In the genomic region with DNA sequence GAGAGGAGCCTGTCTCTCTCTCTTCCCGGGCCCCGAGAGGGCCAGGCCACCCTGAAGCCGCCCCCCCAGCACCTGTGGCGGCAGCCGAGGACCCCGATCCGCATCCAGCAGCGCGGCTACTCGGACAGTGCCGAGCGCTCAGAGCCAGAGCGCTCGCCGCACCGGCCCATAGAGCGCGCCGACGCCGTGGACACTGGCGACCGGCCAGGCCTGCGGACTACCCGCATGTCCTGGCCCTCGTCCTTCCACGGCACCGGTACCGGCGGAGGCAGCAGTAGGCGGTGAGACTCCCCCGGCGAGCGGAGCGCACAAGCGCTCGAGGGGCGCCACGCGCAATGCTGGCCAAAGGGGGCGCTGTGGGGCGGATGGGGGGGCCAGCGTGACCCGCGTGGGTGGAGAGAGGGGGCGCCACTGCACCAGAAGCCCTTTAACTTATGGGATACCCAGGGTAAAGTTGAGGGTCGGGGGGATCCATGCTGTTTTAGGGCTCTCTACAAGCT, we compare ENCODE assay signal across 8 mouse cellular contexts. TPM values are rescaled to one million over a fixed set of nuclear protein-coding genes. Genes with fewer than 3 reads are reported as not detected.
DNase-seq lines count a peak whose midpoint lies in the region; ATAC-seq and TF ChIP-seq lines count a peak whose summit lies in the region.

No protein-coding gene starts in this region.

- H3K36me3 ChIP-seq in forebrain, embryonic 15.5 days: no peaks in the 10 kb centered on the region
- H3K36me3 ChIP-seq in intestine, embryonic 16.5 days (ENCODE audit: control insufficient read depth, insufficient read depth, low read length): no peaks in the 10 kb centered on the region
- no peaks in the 10 kb centered on the region for H3K36me3 ChIP-seq in liver, embryonic 14.5 days (replicated peaks; ENCODE audit: control insufficient read depth, insufficient read depth, low read depth)

- H3K9ac ChIP-seq in forebrain, embryonic 15.5 days (replicated peaks): peak overlapping the region; percentile 49
- peak overlapping the region; percentile 67 for H3K9ac ChIP-seq in intestine, embryonic 16.5 days (ENCODE audit: low read depth, low read length)
- H3K9ac ChIP-seq in liver, embryonic 14.5 days (replicated peaks): no peak overlapping the region

- peaks cover 58% of the 10 kb centered on the region for H3K27me3 ChIP-seq in forebrain, embryonic 15.5 days
- peaks cover 46% of the 10 kb centered on the region for H3K27me3 ChIP-seq in intestine, embryonic 16.5 days (replicated peaks; ENCODE audit: control insufficient read depth, insufficient read depth, low read length)
- H3K27me3 ChIP-seq in liver, embryonic 14.5 days (ENCODE audit: control insufficient read depth, insufficient read depth, low read length): peaks cover 44% of the 10 kb centered on the region

- 1% methylated on average over 46 of the region's 47 CpGs for WGBS in forebrain, embryonic 15.5 days
- 1% methylated on average over 47 of the region's 47 CpGs for WGBS in intestine, embryonic 16.5 days
- WGBS in liver, embryonic 14.5 days (ENCODE audit: insufficient replicate concordance): 2% methylated on average over 46 of the region's 47 CpGs

- peak; percentile 58 for DNase-seq in gastrocnemius, postnatal 14 days
- no peak for DNase-seq in gastrocnemius, postnatal 25 days
- DNase-seq in Muller cell, postnatal 12 days (ENCODE audit: inconsistent ontology term): peak; percentile 36
- no peak for DNase-seq in liver, embryonic 14.5 days (ENCODE audit: low read depth in 3 of 3, low spot score in 3 of 3)
- DNase-seq in retina, embryonic 14.5 days (ENCODE audit: low spot score): peak; percentile 42
- DNase-seq in ovary, postnatal 10 days (ENCODE audit: low spot score): no peak

- no peak overlapping the region for H3K27ac ChIP-seq in forebrain, embryonic 15.5 days (replicated peaks)
- no peak overlapping the region for H3K27ac ChIP-seq in intestine, embryonic 16.5 days (ENCODE audit: low read length)
- no peak overlapping the region for H3K27ac ChIP-seq in liver, embryonic 14.5 days

- H3K4me3 ChIP-seq in forebrain, embryonic 15.5 days: peak overlapping the region; percentile 51
- peak overlapping the region; percentile 57 for H3K4me3 ChIP-seq in intestine, embryonic 16.5 days (ENCODE audit: low read length)
- H3K4me3 ChIP-seq in liver, embryonic 14.5 days (ENCODE audit: insufficient read depth in 1 of 2, low read depth in 2 of 2, low read length in 2 of 2): peak overlapping the region; percentile 41 to 45

- intact Hi-C loops in gastrocnemius, postnatal 14 days (cut with DNase I; ENCODE audit: low total_unique reads): no loop called here

- ATAC-seq in forebrain, embryonic 15.5 days (replicated peaks): no peak
- ATAC-seq in intestine, embryonic 16.5 days: no peak
- no peak for ATAC-seq in liver, embryonic 14.5 days (ENCODE audit: insufficient read depth)

- H3K9me3 ChIP-seq in forebrain, embryonic 15.5 days: no peaks in the 10 kb centered on the region
- no peaks in the 10 kb centered on the region for H3K9me3 ChIP-seq in intestine, embryonic 16.5 days (ENCODE audit: control insufficient read depth, low read length)
- H3K9me3 ChIP-seq in liver, embryonic 14.5 days (ENCODE audit: control insufficient read depth, low read length): no peaks in the 10 kb centered on the region

- H3K4me1 ChIP-seq in forebrain, embryonic 15.5 days: peaks cover 41% of the 10 kb centered on the region
- H3K4me1 ChIP-seq in intestine, embryonic 16.5 days (ENCODE audit: control insufficient read depth, insufficient read depth, low read length): peaks cover 35% of the 10 kb centered on the region
- peaks cover 14 to 31% of the 10 kb centered on the region in 2 experiments; a peak in 3 of 4 replicates for H3K4me1 ChIP-seq in liver, embryonic 14.5 days (replicated peaks; ENCODE audit: control insufficient read depth in 2 of 2, insufficient read depth in 2 of 2, low read length in 1 of 2)

- peak; percentile 63 for TF ChIP-seq CTCF in liver, embryonic 14.5 days (IDR thresholded peaks at IDR 0.05; ENCODE audit: low read depth)

- no peak for TF ChIP-seq EP300 in liver, embryonic 14.5 days (IDR thresholded peaks at IDR 0.05; ENCODE audit: low read depth)

- peak overlapping the region; percentile 71 for H3K4me2 ChIP-seq in forebrain, embryonic 15.5 days (replicated peaks)
- peak overlapping the region; percentile 88 for H3K4me2 ChIP-seq in intestine, embryonic 16.5 days (ENCODE audit: low read depth, low read length)
- H3K4me2 ChIP-seq in liver, embryonic 14.5 days (ENCODE audit: low read depth): peak overlapping the region; percentile 60

RNA-seq across cellular contexts. Expression of gene Pde4a, which starts 0.5 kb away (rescaled TPM):
- total RNA-seq in gastrocnemius, postnatal 14 days (2021): 10 to 100 TPM; 26.1 to 27.1 TPM
- total RNA-seq in gastrocnemius, postnatal 25 days (2021): 10 to 100 TPM; 44.6 to 46.7 TPM
- 23.7 and 25.9 TPM in 2 replicates for polyA plus RNA-seq in forebrain, embryonic 15.5 days (2015; fragmentation: Nextera tagmentation; extraction: Ambion mirVana)
- polyA plus RNA-seq in intestine, embryonic 16.5 days (2015; fragmentation: Nextera tagmentation; extraction: Ambion mirVana): 6.2 and 7.8 TPM in 2 replicates
- 1.3 and 1.4 TPM in 2 replicates for polyA plus RNA-seq in liver, embryonic 14.5 days (2012; rRNA removed)
- 1.1 and 1.4 TPM in 2 replicates for polyA plus RNA-seq in liver, embryonic 14.5 days (2014; fragmentation: Nextera tagmentation; extraction: Ambion mirVana)

RNA-seq across cellular contexts. Expression of gene Cdc37, which starts 16.2 kb away (rescaled TPM):
- total RNA-seq in gastrocnemius, postnatal 14 days (2021): 100 to 1,000 TPM; 138 to 139 TPM
- total RNA-seq in gastrocnemius, postnatal 25 days (2021): 100 to 1,000 TPM; 120 to 126 TPM
- polyA plus RNA-seq in forebrain, embryonic 15.5 days (2015; fragmentation: Nextera tagmentation; extraction: Ambion mirVana): 217 and 221 TPM in 2 replicates
- polyA plus RNA-seq in intestine, embryonic 16.5 days (2015; fragmentation: Nextera tagmentation; extraction: Ambion mirVana): 247 and 261 TPM in 2 replicates
- polyA plus RNA-seq in liver, embryonic 14.5 days (2012; rRNA removed): 36.8 and 123 TPM in 2 replicates
- 118 and 129 TPM in 2 replicates for polyA plus RNA-seq in liver, embryonic 14.5 days (2014; fragmentation: Nextera tagmentation; extraction: Ambion mirVana)

RNA-seq across cellular contexts. Expression of gene Tyk2, which starts 35.0 kb away (rescaled TPM):
- 1 to 10 TPM; 4.9 to 5.3 TPM for total RNA-seq in gastrocnemius, postnatal 14 days (2021)
- total RNA-seq in gastrocnemius, postnatal 25 days (2021): 1 to 10 TPM; 4.7 to 5.8 TPM
- polyA plus RNA-seq in forebrain, embryonic 15.5 days (2015; fragmentation: Nextera tagmentation; extraction: Ambion mirVana): 10.3 and 11.1 TPM in 2 replicates
- 17.0 and 18.1 TPM in 2 replicates for polyA plus RNA-seq in intestine, embryonic 16.5 days (2015; fragmentation: Nextera tagmentation; extraction: Ambion mirVana)
- polyA plus RNA-seq in liver, embryonic 14.5 days (2012; rRNA removed): 5.7 and 6.2 TPM in 2 replicates
- polyA plus RNA-seq in liver, embryonic 14.5 days (2014; fragmentation: Nextera tagmentation; extraction: Ambion mirVana): 4.0 and 5.1 TPM in 2 replicates

Comparison
In these comparisons a context has a peak if more than half of its experiments do, and no peak if none do; other contexts are left out.
1. DNase-seq: peak in gastrocnemius, postnatal 14 days (single experiment), Muller cell, postnatal 12 days (single experiment) and retina, embryonic 14.5 days (single experiment); none in gastrocnemius, postnatal 25 days (single experiment), liver, embryonic 14.5 days (0 of 3) and ovary, postnatal 10 days (single experiment).
2. Peak in every context shown above with its lines, with median percentiles within 50 percentile points of each other: H3K4me2 ChIP-seq and H3K4me3 ChIP-seq.